Mouse (Mus musculus) hindbrain, embryonic 15.5 days (tissue): ENCODE data around the gene Thsd7a. TPM values are rescaled to one million over a fixed set of nuclear protein-coding genes. Genes with fewer than 3 reads are reported as not detected.
A peak's percentile ranks its signal among the peaks of the same experiment; 100 is the strongest.

Source experiments
- ATAC-seq: fragments of 200-750 bp; cut with Nextera tagmentation; 2 replicates; pipeline ENCODE4 v1.8.0; 2017; ENCODE audit warnings: low read depth, moderate number of reproducible peaks, moderate TSS enrichment; ENCODE audit not compliant: low FRiP score
- H3K27ac ChIP-seq: fragments of 300-500 bp; sonication (generic); replicated peaks from 2 replicates; pipeline ENCODE4 v1.5.1; 2015; ENCODE audit warnings: mild to moderate bottlenecking, inconsistent platforms
- H3K27me3 ChIP-seq: fragments of 300-500 bp; sonication (generic); 2 replicates; pipeline ENCODE4 v1.6.1; 2015; ENCODE audit warnings: control low read depth, inconsistent platforms
- H3K36me3 ChIP-seq: fragments of 300-500 bp; sonication (generic); 2 replicates; pipeline ENCODE4 v1.6.1; 2015; ENCODE audit warnings: control low read depth, inconsistent platforms
- H3K4me1 ChIP-seq: fragments of 300-500 bp; sonication (generic); replicated peaks from 2 replicates; pipeline ENCODE4 v1.6.1; 2015; ENCODE audit warnings: control low read depth, inconsistent platforms
- H3K4me2 ChIP-seq: fragments of 300-500 bp; sonication (generic); 2 replicates; pipeline ENCODE4 v1.6.1; 2015; ENCODE audit warnings: moderate library complexity, mild to moderate bottlenecking, inconsistent platforms
- H3K4me3 ChIP-seq: fragments of 300-500 bp; sonication (generic); 2 replicates; pipeline ENCODE4 v1.5.1; 2015; ENCODE audit warnings: mild to moderate bottlenecking, inconsistent platforms
- H3K9ac ChIP-seq: fragments of 300-500 bp; sonication (generic); 2 replicates; pipeline ENCODE4 v1.6.1; 2015; ENCODE audit warnings: inconsistent platforms
- H3K9me3 ChIP-seq: fragments of 300-500 bp; sonication (generic); 2 replicates; pipeline ENCODE4 v1.6.1; 2016; ENCODE audit warnings: control low read depth, inconsistent platforms
- WGBS: fragments of 180-500 bp; shearing (Covaris S2); methylation state at CpG from one replicate; pipeline ENCODE4 v1.1.7; 2015; 5-methylcytosine and 5-hydroxymethylcytosine counted together
- polyA plus RNA-seq: library from polyadenylated mRNA; unstranded; fragments of >200 nt; fragmentation: Nextera tagmentation; extraction: Ambion mirVana; gene quantifications from 2 replicates; pipeline ENCODE4 v1.2.1, GENCODE M21; 2015

Thsd7a gene
- polyA plus RNA-seq, 1 experiment from 2014 or later: 32.8 TPM

GRCm38 (mm10) chr6:12749531-12750210, 461 bp upstream of the Thsd7a start:
- Histone ChIP-seq H3K36me3 (no peaks in the 10 kb centered on the region), H3K9me3 (no peaks in the 10 kb centered on the region), H3K4me3 (peak overlapping the region; percentile 65), H3K27me3 (no peaks in the 10 kb centered on the region), H3K4me1 (peaks cover 24% of the 10 kb centered on the region), H3K4me2 (peak overlapping the region; percentile 69), H3K9ac (peak overlapping the region; percentile 84), H3K27ac (peak overlapping the region; percentile 96)
- no peak for ATAC-seq
- whole genome bisulfite sequencing: 5% methylated on average over 12 of the region's 12 CpGs

DNA sequence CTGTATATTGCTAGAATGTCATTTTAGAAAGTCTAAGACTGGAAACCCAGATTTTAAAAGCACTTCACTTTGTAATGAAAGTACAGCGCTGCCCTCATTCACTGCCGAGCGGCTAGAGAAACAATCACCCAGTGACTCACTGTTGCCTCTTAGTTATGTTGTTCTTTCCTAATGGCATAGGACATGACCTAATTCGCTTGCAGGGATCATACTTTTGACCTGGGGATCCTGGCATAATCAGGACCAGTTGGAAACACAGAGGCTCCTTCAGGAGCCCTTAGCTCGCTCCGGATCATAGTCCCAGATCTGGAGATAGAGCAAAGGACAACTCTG, 790 bp downstream of the Thsd7a start:
- H3K4me3 ChIP-seq: peak overlapping the region; percentile 65
- peak; percentile 47 for ATAC-seq
- H3K4me1 ChIP-seq: peaks cover 24% of the 10 kb centered on the region
- no peaks in the 10 kb centered on the region for H3K36me3 ChIP-seq
- peak overlapping the region; percentile 69 for H3K4me2 ChIP-seq
- 0% methylated on average over 6 of the region's 6 CpGs for whole genome bisulfite sequencing
- H3K9me3 ChIP-seq: no peaks in the 10 kb centered on the region
- peak overlapping the region; percentile 96 for H3K27ac ChIP-seq
- no peaks in the 10 kb centered on the region for H3K27me3 ChIP-seq
- H3K9ac ChIP-seq: peak overlapping the region; percentile 84

- H3K4me2 ChIP-seq: peak overlapping the region; percentile 69
- 3% methylated on average over 11 of the region's 11 CpGs for WGBS
- H3K4me3 ChIP-seq: peak overlapping the region; percentile 65
- H3K9ac ChIP-seq: peak overlapping the region; percentile 84
- H3K36me3 ChIP-seq: no peaks in the 10 kb centered on the region
- peaks cover 24% of the 10 kb centered on the region for H3K4me1 ChIP-seq
- no peaks in the 10 kb centered on the region for H3K9me3 ChIP-seq
- H3K27ac ChIP-seq: peak overlapping the region; percentile 96
- ATAC-seq: 0 out of 2 replicates have a peak, but pooled peaks have one; percentile 33
- H3K27me3 ChIP-seq: no peaks in the 10 kb centered on the region
These were observed 1.3 kb downstream of the Thsd7a start for GRCm38 (mm10) chr6:12747856-12748450.

DNA sequence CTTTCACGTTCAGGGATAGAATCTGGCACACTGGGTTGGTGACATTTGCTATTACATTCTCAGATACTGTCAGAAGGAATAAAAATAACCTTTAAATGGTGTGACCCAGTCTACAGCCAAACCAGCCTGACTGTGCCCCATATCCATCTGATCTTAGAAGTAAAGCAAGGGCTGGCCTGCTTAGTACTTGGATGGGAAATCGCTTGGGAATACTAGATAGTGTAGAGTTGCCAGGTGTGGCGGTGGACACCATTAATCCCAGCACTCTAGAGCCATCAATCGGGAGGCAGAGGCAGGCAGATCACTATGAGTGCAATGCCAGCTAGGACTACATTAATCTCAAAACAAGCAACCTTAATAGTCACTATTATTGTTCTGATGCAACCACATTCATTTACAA, 6.4 kb downstream of the Thsd7a start:
- ATAC-seq: no peak
- H3K36me3 ChIP-seq: no peaks in the 10 kb centered on the region
- H3K27me3 ChIP-seq: no peaks in the 10 kb centered on the region
- 0 out of 2 replicates have a peak, but pooled peaks cover 8% of the 10 kb centered on the region for H3K4me1 ChIP-seq
- no peak overlapping the region for H3K9ac ChIP-seq
- H3K9me3 ChIP-seq: no peaks in the 10 kb centered on the region
- H3K4me2 ChIP-seq: no peak overlapping the region
- WGBS: 87% methylated on average over 4 of the region's 4 CpGs
- H3K4me3 ChIP-seq: no peak overlapping the region
- H3K27ac ChIP-seq: no peak overlapping the region

- H3K36me3 ChIP-seq: peaks cover 6% of the 10 kb centered on the region; the same call in 1 of the 2 replicates
- WGBS: 86% methylated on average over 3 of the region's 3 CpGs
- H3K27me3 ChIP-seq: no peaks in the 10 kb centered on the region
- no peak overlapping the region for H3K4me3 ChIP-seq
- H3K9me3 ChIP-seq: no peaks in the 10 kb centered on the region
- H3K4me1 ChIP-seq: 0 out of 2 replicates have a peak, but pooled peaks cover 3% of the 10 kb centered on the region
- no peak overlapping the region for H3K27ac ChIP-seq
- no peak for ATAC-seq
- H3K9ac ChIP-seq: no peak overlapping the region
- no peak overlapping the region for H3K4me2 ChIP-seq
These were observed 15.3 kb downstream of the Thsd7a start for GRCm38 (mm10) chr6:12733924-12734323.

GRCm38 (mm10) chr6:12716071-12716470, 33.1 kb downstream of the Thsd7a start:
- no peaks in the 10 kb centered on the region for H3K4me1 ChIP-seq
- H3K9ac ChIP-seq: no peak overlapping the region
- H3K4me2 ChIP-seq: no peak overlapping the region
- H3K27me3 ChIP-seq: no peaks in the 10 kb centered on the region
- no peak overlapping the region for H3K27ac ChIP-seq
- no peaks in the 10 kb centered on the region for H3K36me3 ChIP-seq
- 94% methylated on average over 8 of the region's 8 CpGs for WGBS
- no peaks in the 10 kb centered on the region for H3K9me3 ChIP-seq
- H3K4me3 ChIP-seq: no peak overlapping the region
- ATAC-seq: no peak; the same call in 1 of the 2 replicates

DNA sequence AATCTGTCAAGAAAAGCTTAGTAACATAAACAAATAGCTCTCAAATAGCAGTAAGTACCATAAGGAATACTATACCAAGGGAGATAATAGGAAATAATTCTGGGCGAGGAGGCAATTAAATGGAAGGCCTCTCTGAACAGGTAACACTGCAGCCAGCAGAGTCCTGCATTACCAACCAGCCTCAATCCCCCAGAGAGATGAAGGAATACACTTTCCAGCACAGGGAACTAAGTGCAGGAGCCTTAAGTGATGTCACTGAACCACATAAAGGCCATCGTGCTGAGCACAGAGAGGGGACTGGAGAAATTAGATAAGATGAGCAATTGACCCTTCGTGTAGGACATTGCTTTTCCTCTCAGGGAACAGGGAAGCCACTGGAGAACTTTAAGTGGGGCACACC, 36.6 kb downstream of the Thsd7a start:
- H3K27ac ChIP-seq: no peak overlapping the region
- H3K36me3 ChIP-seq: no peaks in the 10 kb centered on the region
- H3K9ac ChIP-seq: no peak overlapping the region
- H3K27me3 ChIP-seq: no peaks in the 10 kb centered on the region
- no peak for ATAC-seq
- H3K9me3 ChIP-seq: no peaks in the 10 kb centered on the region
- WGBS: 62% methylated on average over 3 of the region's 3 CpGs
- no peaks in the 10 kb centered on the region for H3K4me1 ChIP-seq
- no peak overlapping the region for H3K4me3 ChIP-seq
- H3K4me2 ChIP-seq: no peak overlapping the region

DNA sequence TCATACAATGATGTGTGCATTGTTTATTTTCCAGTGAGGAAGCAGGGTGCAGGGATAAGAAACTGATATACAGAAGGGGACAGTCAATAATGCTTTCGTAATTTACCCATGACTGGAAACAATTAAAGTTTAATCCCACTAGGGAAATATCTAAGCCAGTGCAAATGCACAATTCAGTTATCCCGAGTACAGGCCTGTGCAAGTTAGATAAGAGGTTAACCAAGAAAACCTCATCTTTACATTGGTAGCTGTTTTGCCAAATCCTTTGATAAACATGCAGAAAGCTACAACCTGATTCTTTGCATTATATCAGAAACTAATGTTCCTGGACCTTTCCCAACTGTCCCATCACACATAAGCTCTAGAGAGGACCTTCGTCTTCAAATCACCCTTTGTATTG, 46.3 kb downstream of the Thsd7a start:
- ATAC-seq: no peak
- Histone ChIP-seq H3K4me3 (no peak overlapping the region), H3K27ac (no peak overlapping the region), H3K4me2 (no peak overlapping the region), H3K9me3 (no peaks in the 10 kb centered on the region), H3K36me3 (no peaks in the 10 kb centered on the region), H3K4me1 (no peaks in the 10 kb centered on the region), H3K27me3 (no peaks in the 10 kb centered on the region), H3K9ac (no peak overlapping the region)
- 60% methylated on average over 3 of the region's 3 CpGs for WGBS

DNA sequence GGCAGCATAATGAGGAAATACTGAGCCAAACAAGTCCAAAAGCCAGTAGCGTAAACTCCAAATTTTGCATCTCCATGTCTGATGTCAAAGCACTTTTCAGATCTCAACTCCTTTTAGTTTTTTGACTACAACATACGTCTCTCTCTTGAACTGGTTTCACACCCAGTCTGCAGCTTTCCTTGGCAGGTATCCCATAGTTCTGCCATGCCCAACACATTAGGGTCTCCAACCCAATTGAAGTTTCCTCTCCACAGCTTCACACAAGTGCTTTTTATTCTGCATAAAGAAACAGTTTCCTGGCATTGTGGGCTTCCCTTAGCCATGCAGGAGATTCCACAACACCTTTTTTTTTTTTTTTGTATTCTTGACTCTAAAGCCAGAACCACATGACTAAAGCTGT, 50.1 kb downstream of the Thsd7a start:
- no peak for ATAC-seq
- no peaks in the 10 kb centered on the region for H3K9me3 ChIP-seq
- 68% methylated on average over 2 of the region's 2 CpGs for WGBS
- H3K4me1 ChIP-seq: no peaks in the 10 kb centered on the region
- no peak overlapping the region for H3K4me3 ChIP-seq
- H3K27me3 ChIP-seq: no peaks in the 10 kb centered on the region
- no peak overlapping the region for H3K4me2 ChIP-seq
- H3K36me3 ChIP-seq: no peaks in the 10 kb centered on the region
- H3K9ac ChIP-seq: no peak overlapping the region
- H3K27ac ChIP-seq: no peak overlapping the region

DNA sequence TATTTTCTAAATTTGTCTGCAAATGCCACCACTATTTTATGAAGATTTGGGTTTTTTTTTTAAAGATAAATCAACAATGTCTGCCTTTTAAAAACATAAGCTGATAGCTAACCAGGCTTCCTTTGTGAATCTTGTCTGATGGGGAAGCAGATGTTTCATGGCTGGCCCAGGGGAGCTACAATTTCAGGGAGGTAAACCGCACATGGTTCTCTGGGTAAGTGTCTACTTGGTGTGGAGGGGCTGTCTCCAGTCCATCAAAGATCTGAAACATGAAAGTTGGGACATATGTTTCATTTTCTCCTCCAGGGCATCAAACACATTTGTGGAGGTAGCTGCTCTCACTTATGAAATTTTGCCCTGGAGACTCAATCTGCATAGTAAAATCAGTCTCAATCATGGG, 55.5 kb downstream of the Thsd7a start:
- Histone ChIP-seq H3K27me3 (no peaks in the 10 kb centered on the region), H3K4me3 (no peak overlapping the region), H3K9ac (no peak overlapping the region), H3K4me2 (no peak overlapping the region), H3K4me1 (no peaks in the 10 kb centered on the region), H3K36me3 (no peaks in the 10 kb centered on the region), H3K9me3 (no peaks in the 10 kb centered on the region), H3K27ac (no peak overlapping the region)
- ATAC-seq: no peak
- WGBS: 36% methylated on average over 1 of the region's 1 CpGs

DNA sequence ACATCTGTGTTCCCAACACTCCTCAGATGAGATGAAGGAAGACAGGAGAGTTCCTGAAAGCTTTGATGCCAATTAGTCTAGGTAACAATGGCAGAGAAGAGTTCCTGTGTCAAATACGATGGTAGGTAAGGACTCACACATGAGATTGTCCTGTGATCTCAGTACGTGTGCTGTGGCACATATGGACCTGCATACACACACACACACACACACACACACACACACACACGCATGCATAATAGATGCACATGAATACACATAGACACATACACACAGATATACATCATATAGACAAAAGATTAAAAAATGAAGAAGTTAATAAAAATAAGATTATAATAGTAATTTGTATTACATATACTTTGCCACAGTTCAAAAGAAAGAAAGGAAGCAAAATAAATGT, 56.0 kb downstream of the Thsd7a start:
- no peak for ATAC-seq
- H3K27me3 ChIP-seq: no peaks in the 10 kb centered on the region
- no peak overlapping the region for H3K27ac ChIP-seq
- H3K4me3 ChIP-seq: no peak overlapping the region
- no peaks in the 10 kb centered on the region for H3K36me3 ChIP-seq
- 69% methylated on average over 3 of the region's 3 CpGs for WGBS
- no peaks in the 10 kb centered on the region for H3K9me3 ChIP-seq
- H3K4me2 ChIP-seq: no peak overlapping the region
- no peaks in the 10 kb centered on the region for H3K4me1 ChIP-seq
- H3K9ac ChIP-seq: no peak overlapping the region

DNA sequence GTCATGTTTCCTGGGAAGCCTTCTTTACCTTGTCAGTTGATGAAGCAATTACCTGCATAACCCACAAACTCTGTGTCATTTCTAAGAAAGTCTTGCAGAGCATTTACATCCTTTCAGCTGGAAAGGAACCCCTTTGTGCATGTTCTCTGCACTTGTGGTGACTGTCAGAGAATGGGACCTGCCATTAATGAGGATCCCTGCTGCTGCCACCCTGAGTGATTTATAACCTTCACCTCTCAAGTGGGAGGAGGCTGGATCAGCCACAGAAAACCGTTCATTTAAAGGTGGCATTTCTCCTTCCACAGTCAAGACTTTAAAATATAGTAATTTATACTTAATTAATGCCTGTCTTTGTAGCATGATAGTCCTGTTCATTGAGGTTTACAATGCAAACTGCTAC, 99.6 kb downstream of the Thsd7a start:
- H3K9me3 ChIP-seq: no peaks in the 10 kb centered on the region
- 16% methylated on average over 1 of the region's 1 CpGs for WGBS
- H3K4me2 ChIP-seq: no peak overlapping the region
- no peaks in the 10 kb centered on the region for H3K4me1 ChIP-seq
- ATAC-seq: no peak
- H3K4me3 ChIP-seq: no peak overlapping the region
- H3K9ac ChIP-seq: no peak overlapping the region
- no peaks in the 10 kb centered on the region for H3K36me3 ChIP-seq
- no peak overlapping the region for H3K27ac ChIP-seq
- no peaks in the 10 kb centered on the region for H3K27me3 ChIP-seq
